Mouse (Mus musculus) megakaryocyte-erythroid progenitor cell, adult 5-6 weeks (primary cell): ENCODE measurements around the gene Ctdsp2. TPM values are rescaled to one million over a fixed set of nuclear protein-coding genes. Genes with fewer than 3 reads are reported as not detected.

Source experiments
- ATAC-seq: replicated peaks from 2 replicates; pipeline ENCODE4 v1.8.0; 2016; ENCODE audit warnings: mild to moderate bottlenecking, inconsistent platforms; ENCODE audit not compliant: severe bottlenecking, poor library complexity, low FRiP score, low TSS enrichment
- total RNA-seq, 2 experiments: library from RNA; stranded (forward) in 1 of 2; stranded (reverse) in 1 of 2; fragments of 200-1000, 215-1000 nt in 1 of 2; fragments of >200 nt in 1 of 2; fragmentation: Nextera tagmentation in 1 of 2; gene quantifications; 2 replicates each; pipeline ENCODE4 v1.2.3; 2014 to 2017

Gene Ctdsp2
- total RNA-seq (2014; fragmentation: Nextera tagmentation) (54.7 and 56.7 TPM in 2 replicates), total RNA-seq (2017) (18.3 and 24.7 TPM in 2 replicates)

GRCm38 (mm10) chr10:126978277-126978994 lies at the start of gene Ctdsp2:
TSS of gene Ctdsp2 (plus strand) at chr10:126978717.
- ATAC-seq = peak; percentile 85

- no peak for ATAC-seq
Observed at GRCm38 (mm10) chr10:126928819-126929206, 49.7 kb upstream of the Ctdsp2 start.

- ATAC-seq = no peak
Observed at GRCm38 (mm10) chr10:126929543-126929942, 49.0 kb upstream of the Ctdsp2 start.

- ATAC-seq = no peak
Observed at GRCm38 (mm10) chr10:126930270-126931121, 48.0 kb upstream of the Ctdsp2 start.

GRCm38 (mm10) chr10:126931123-126931759 lies 47.3 kb upstream of the Ctdsp2 start:
- no peak for ATAC-seq

GRCm38 (mm10) chr10:126931760-126932139 lies 46.8 kb upstream of the Ctdsp2 start:
- no peak for ATAC-seq

- ATAC-seq = no peak
Observed at GRCm38 (mm10) chr10:126934561-126934960, 44.0 kb upstream of the Ctdsp2 start.

- ATAC-seq = no peak
Observed at GRCm38 (mm10) chr10:126935121-126935520, 43.4 kb upstream of the Ctdsp2 start.

GRCm38 (mm10) chr10:126935556-126936381 lies 42.7 kb upstream of the Ctdsp2 start:
- ATAC-seq = no peak

- ATAC-seq = no peak
Observed at GRCm38 (mm10) chr10:126940949-126941348, 37.6 kb upstream of the Ctdsp2 start.

- ATAC-seq = no peak
Observed at GRCm38 (mm10) chr10:126945531-126945930, 33.0 kb upstream of the Ctdsp2 start.

GRCm38 (mm10) chr10:126949824-126950223 lies 28.7 kb upstream of the Ctdsp2 start:
- no peak for ATAC-seq

- ATAC-seq = peak; percentile 98
Observed at GRCm38 (mm10) chr10:126950572-126950971, 27.9 kb upstream of the Ctdsp2 start.

- no peak for ATAC-seq
Observed at GRCm38 (mm10) chr10:126952375-126952774, 26.1 kb upstream of the Ctdsp2 start.

- ATAC-seq = no peak
Observed at GRCm38 (mm10) chr10:126953029-126953471, 25.5 kb upstream of the Ctdsp2 start.

- ATAC-seq = no peak
Observed at GRCm38 (mm10) chr10:126956692-126957358, 21.7 kb upstream of the Ctdsp2 start.

- ATAC-seq = peak; percentile 92
Observed at GRCm38 (mm10) chr10:126957359-126958107, 21.0 kb upstream of the Ctdsp2 start.

GRCm38 (mm10) chr10:126960496-126960895 lies 18.0 kb upstream of the Ctdsp2 start:
- ATAC-seq = no peak
